Comparison of ENCODE assay signal across 29 mouse cellular contexts in the genomic region with DNA sequence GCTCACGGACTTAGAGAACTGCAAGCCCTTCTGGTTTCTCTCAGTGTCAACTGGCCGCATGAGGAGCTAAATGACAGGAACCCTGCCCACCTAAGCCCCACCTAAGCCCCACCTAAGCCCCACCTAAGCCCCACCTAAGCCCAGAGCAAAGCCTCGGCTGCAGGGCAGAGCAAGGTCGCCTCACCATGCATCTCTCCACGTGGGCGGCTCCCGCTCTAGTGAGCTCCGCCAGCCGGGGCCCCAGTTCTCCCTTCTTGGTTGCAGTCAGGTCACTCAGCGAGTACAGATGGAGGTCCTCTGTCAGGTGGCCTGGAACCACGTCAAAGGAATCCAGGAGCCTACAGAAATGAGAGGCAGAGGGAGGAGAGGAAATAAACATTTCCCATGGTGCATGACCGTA. TPM values are rescaled to one million over a fixed set of nuclear protein-coding genes. Genes with fewer than 3 reads are reported as not detected.
DNase-seq lines count a peak whose midpoint lies in the region; ATAC-seq and TF ChIP-seq lines count a peak whose summit lies in the region.
"Had no signal": no experiment of that assay in that cellular context is flagged by ENCODE, and none has a peak within 500 bp of the region (broad histone marks: within the 10 kb centered on the region; RNA-seq: fewer than 3 reads in every experiment).

No protein-coding gene starts in this region.

- no peak overlapping the region for H3K4me2 ChIP-seq in intestine, embryonic 15.5 days (replicated peaks)
- H3K4me2 ChIP-seq in intestine, postnatal 0 days (replicated peaks; ENCODE audit: low read depth): no peak overlapping the region
- no peak overlapping the region for H3K4me2 ChIP-seq in kidney, embryonic 15.5 days
- no peak overlapping the region for H3K4me2 ChIP-seq in intestine, embryonic 16.5 days (ENCODE audit: low read depth, low read length)
- H3K4me2 ChIP-seq: embryonic facial prominence, embryonic 13.5 days; embryonic facial prominence, embryonic 15.5 days; forebrain, embryonic 12.5 days had no signal

- H3K36me3 ChIP-seq in intestine, embryonic 15.5 days: peaks cover 25% of the 10 kb centered on the region
- H3K36me3 ChIP-seq in intestine, postnatal 0 days (ENCODE audit: control insufficient read depth, insufficient read depth): peaks cover 75% of the 10 kb centered on the region
- H3K36me3 ChIP-seq in kidney, embryonic 15.5 days: peaks cover 69% of the 10 kb centered on the region
- peaks cover 13% of the 10 kb centered on the region for H3K36me3 ChIP-seq in intestine, embryonic 16.5 days (ENCODE audit: control insufficient read depth, insufficient read depth, low read length)

- DNase-seq in kidney, postnatal 25 days: no peak
- DNase-seq in frontal cortex, postnatal 36 days (ENCODE audit: low spot score in 2 of 2): no peak
- DNase-seq: adrenal gland, adult 8-10 months; adrenal gland, postnatal 14 days; adrenal gland, postnatal 36 days; B cell, adult 2 months; cerebellum, adult 11-12 months; cerebellum, adult 2 months; cerebellum, adult 9-10 months; cerebellum, postnatal 10 days; cerebellum, postnatal 36 days; embryo, embryonic 11 days had no signal

- no peak overlapping the region for H3K9ac ChIP-seq in intestine, embryonic 15.5 days
- H3K9ac ChIP-seq in intestine, postnatal 0 days (ENCODE audit: low read depth, low read length): no peak overlapping the region
- no peak overlapping the region for H3K9ac ChIP-seq in kidney, embryonic 15.5 days
- H3K9ac ChIP-seq in intestine, embryonic 16.5 days (ENCODE audit: low read depth, low read length): no peak overlapping the region
- H3K9ac ChIP-seq: embryonic facial prominence, embryonic 13.5 days; embryonic facial prominence, embryonic 15.5 days; forebrain, embryonic 12.5 days had no signal

- 55% methylated on average over 12 of the region's 12 CpGs for WGBS in intestine, embryonic 15.5 days
- WGBS in intestine, postnatal 0 days: 52% methylated on average over 12 of the region's 12 CpGs
- WGBS in kidney, embryonic 15.5 days: 50% methylated on average over 12 of the region's 12 CpGs
- 63% methylated on average over 11 of the region's 12 CpGs for WGBS in intestine, embryonic 16.5 days

- no peaks in the 10 kb centered on the region for H3K9me3 ChIP-seq in intestine, embryonic 15.5 days
- H3K9me3 ChIP-seq in intestine, postnatal 0 days (ENCODE audit: control insufficient read depth): no peaks in the 10 kb centered on the region
- H3K9me3 ChIP-seq in kidney, embryonic 15.5 days (replicated peaks): no peaks in the 10 kb centered on the region
- no peaks in the 10 kb centered on the region for H3K9me3 ChIP-seq in intestine, embryonic 16.5 days (ENCODE audit: control insufficient read depth, low read length)
- H3K9me3 ChIP-seq: embryonic facial prominence, embryonic 13.5 days; embryonic facial prominence, embryonic 15.5 days; forebrain, embryonic 10.5 days; forebrain, embryonic 12.5 days; G1E had no signal

- no peak for TF ChIP-seq CTCF in intestine, postnatal 0 days (IDR thresholded peaks at IDR 0.05; ENCODE audit: low read depth)

- peak; percentile 60; the same call in 1 of the 2 replicates for ATAC-seq in intestine, embryonic 15.5 days
- ATAC-seq in intestine, postnatal 0 days: no peak
- peak; percentile 44 for ATAC-seq in kidney, embryonic 15.5 days (replicated peaks; ENCODE audit: low FRiP score)
- ATAC-seq in intestine, embryonic 16.5 days: peak; percentile 60
- ATAC-seq: activated CD4-positive, CD25-positive, alpha-beta regulatory T cell, adult 4 months; CD4-positive, CD25-positive, alpha-beta regulatory T cell, adult 4 months; forebrain, embryonic 14.5 days; forebrain, embryonic 16.5 days; Patski had no signal

- H3K27ac ChIP-seq in intestine, embryonic 15.5 days: no peak overlapping the region
- no peak overlapping the region; the same call in 1 of the 2 replicates for H3K27ac ChIP-seq in intestine, postnatal 0 days (ENCODE audit: low read depth, low read length)
- no peak overlapping the region for H3K27ac ChIP-seq in kidney, embryonic 15.5 days
- H3K27ac ChIP-seq in intestine, embryonic 16.5 days (ENCODE audit: low read length): no peak overlapping the region
- H3K27ac ChIP-seq: embryonic facial prominence, embryonic 13.5 days; embryonic facial prominence, embryonic 15.5 days; forebrain, embryonic 10.5 days; forebrain, embryonic 12.5 days had no signal

- H3K27me3 ChIP-seq in intestine, embryonic 15.5 days (replicated peaks): no peaks in the 10 kb centered on the region
- no peaks in the 10 kb centered on the region for H3K27me3 ChIP-seq in intestine, postnatal 0 days (replicated peaks; ENCODE audit: control insufficient read depth, insufficient read depth, low read length)
- H3K27me3 ChIP-seq in kidney, embryonic 15.5 days: no peaks in the 10 kb centered on the region
- H3K27me3 ChIP-seq in intestine, embryonic 16.5 days (replicated peaks; ENCODE audit: control insufficient read depth, insufficient read depth, low read length): no peaks in the 10 kb centered on the region
- H3K27me3 ChIP-seq: CH12.LX; embryonic facial prominence, embryonic 13.5 days; embryonic facial prominence, embryonic 15.5 days; forebrain, embryonic 12.5 days; Patski had no signal

- no peak overlapping the region for H3K4me3 ChIP-seq in intestine, embryonic 15.5 days (replicated peaks)
- H3K4me3 ChIP-seq in intestine, postnatal 0 days (ENCODE audit: low read depth, low read length): no peak overlapping the region
- H3K4me3 ChIP-seq in kidney, embryonic 15.5 days (replicated peaks): no peak overlapping the region
- H3K4me3 ChIP-seq in intestine, embryonic 16.5 days (ENCODE audit: low read length): no peak overlapping the region
- H3K4me3 ChIP-seq: embryonic facial prominence, embryonic 13.5 days; embryonic facial prominence, embryonic 15.5 days; erythroblast, embryonic 14.5 days; forebrain, embryonic 10.5 days; forebrain, embryonic 12.5 days had no signal

- H3K4me1 ChIP-seq in intestine, embryonic 15.5 days (replicated peaks): peaks cover 7% of the 10 kb centered on the region
- no peaks in the 10 kb centered on the region for H3K4me1 ChIP-seq in intestine, postnatal 0 days (replicated peaks; ENCODE audit: control insufficient read depth, insufficient read depth, low read length)
- H3K4me1 ChIP-seq in kidney, embryonic 15.5 days: peaks cover 3% of the 10 kb centered on the region; the same call in 1 of the 2 replicates
- H3K4me1 ChIP-seq in intestine, embryonic 16.5 days (ENCODE audit: control insufficient read depth, insufficient read depth, low read length): no peaks in the 10 kb centered on the region
- H3K4me1 ChIP-seq: embryonic facial prominence, embryonic 13.5 days; embryonic facial prominence, embryonic 15.5 days; forebrain, embryonic 10.5 days; forebrain, embryonic 12.5 days had no signal

RNA-seq across cellular contexts. Expression of a gene that starts 15.1 kb away (rescaled TPM):
- 0.61 and 1.0 TPM in 2 replicates for polyA plus RNA-seq in intestine, embryonic 15.5 days (2015; fragmentation: Nextera tagmentation; extraction: Ambion mirVana)
- 2.3 and 3.2 TPM in 2 replicates for polyA plus RNA-seq in intestine, postnatal 0 days (2015; fragmentation: Nextera tagmentation; extraction: Ambion mirVana)
- polyA plus RNA-seq in kidney, embryonic 15.5 days (2015; fragmentation: Nextera tagmentation; extraction: Ambion mirVana): not detected in 2 replicates
- 0.95 and 2.1 TPM in 2 replicates for polyA plus RNA-seq in intestine, embryonic 16.5 days (2015; fragmentation: Nextera tagmentation; extraction: Ambion mirVana)
- polyA plus RNA-seq: activated CD4-positive, CD25-positive, alpha-beta regulatory T cell, adult 4 months; CD4-positive, CD25-positive, alpha-beta regulatory T cell, adult 4 months; cerebellum, adult 2 months; embryonic facial prominence, embryonic 11.5 days; embryonic facial prominence, embryonic 13.5 days; embryonic facial prominence, embryonic 15.5 days; erythroblast, embryonic 14.5 days; forebrain, embryonic 10.5 days; forebrain, embryonic 12.5 days; forebrain, embryonic 14.5 days; forebrain, embryonic 16.5 days; G1E; Patski had no signal

RNA-seq across cellular contexts. Expression of a gene that starts 28.1 kb away (rescaled TPM):
- polyA plus RNA-seq in intestine, embryonic 15.5 days (2015; fragmentation: Nextera tagmentation; extraction: Ambion mirVana): 0.09 TPM in 1 of 2 replicates, not detected in the other
- polyA plus RNA-seq in intestine, postnatal 0 days (2015; fragmentation: Nextera tagmentation; extraction: Ambion mirVana): not detected in 2 replicates
- polyA plus RNA-seq in kidney, embryonic 15.5 days (2015; fragmentation: Nextera tagmentation; extraction: Ambion mirVana): 4.4 and 4.6 TPM in 2 replicates
- polyA plus RNA-seq in intestine, embryonic 16.5 days (2015; fragmentation: Nextera tagmentation; extraction: Ambion mirVana): 0.20 TPM in 1 of 2 replicates, not detected in the other
- polyA plus RNA-seq: cerebellum, adult 2 months; embryonic facial prominence, embryonic 11.5 days; embryonic facial prominence, embryonic 13.5 days; forebrain, embryonic 10.5 days; forebrain, embryonic 12.5 days; forebrain, embryonic 14.5 days; forebrain, embryonic 16.5 days; G1E had no signal

RNA-seq across cellular contexts. Expression of a gene that starts 51.9 kb away (rescaled TPM):
- polyA plus RNA-seq in intestine, embryonic 15.5 days (2015; fragmentation: Nextera tagmentation; extraction: Ambion mirVana): 72.6 and 97.7 TPM in 2 replicates
- polyA plus RNA-seq in intestine, postnatal 0 days (2015; fragmentation: Nextera tagmentation; extraction: Ambion mirVana): 52.7 and 52.8 TPM in 2 replicates
- polyA plus RNA-seq in kidney, embryonic 15.5 days (2015; fragmentation: Nextera tagmentation; extraction: Ambion mirVana): 98.7 and 113 TPM in 2 replicates
- 61.9 and 72.3 TPM in 2 replicates for polyA plus RNA-seq in intestine, embryonic 16.5 days (2015; fragmentation: Nextera tagmentation; extraction: Ambion mirVana)

RNA-seq across cellular contexts. Expression of a gene that starts 52.2 kb away (rescaled TPM):
- 14.1 and 14.3 TPM in 2 replicates for polyA plus RNA-seq in intestine, embryonic 15.5 days (2015; fragmentation: Nextera tagmentation; extraction: Ambion mirVana)
- 8.3 and 8.6 TPM in 2 replicates for polyA plus RNA-seq in intestine, postnatal 0 days (2015; fragmentation: Nextera tagmentation; extraction: Ambion mirVana)
- 17.8 and 21.9 TPM in 2 replicates for polyA plus RNA-seq in kidney, embryonic 15.5 days (2015; fragmentation: Nextera tagmentation; extraction: Ambion mirVana)
- polyA plus RNA-seq in intestine, embryonic 16.5 days (2015; fragmentation: Nextera tagmentation; extraction: Ambion mirVana): 15.3 and 16.0 TPM in 2 replicates
